Mouse (Mus musculus) neutrophil, adult 83 days (primary cell): ENCODE results near the gene Flrt3. TPM values are rescaled to one million over a fixed set of nuclear protein-coding genes. Genes with fewer than 3 reads are reported as not detected.

Source experiments
- total RNA-seq, 2 experiments: library from RNA; stranded (reverse); gene quantifications; one replicate each; pipeline ENCODE4 v1.2.4; 2023

Gene Flrt3
- not detected for total RNA-seq

GRCm38 (mm10) chr2:140670963-140671702 lies at the start of gene Flrt3:
Gene Flrt3 (minus strand): TSS chr2:140671469.

